Mouse (Mus musculus) lung, adult 2 months (tissue): ENCODE data around the gene Fam117b. TPM values are rescaled to one million over a fixed set of nuclear protein-coding genes. Genes with fewer than 3 reads are reported as not detected.

ENCODE experiments used
- DNase-seq: peaks from one replicate; pipeline ENCODE4 v3.0.0; 2022
- H3K4me1 ChIP-seq: fragments of 200-500 bp; 2 replicates; pipeline ENCODE4 v1.6.1; 2011; ENCODE audit warnings: low read length; ENCODE audit not compliant: control insufficient read depth, insufficient read depth
- H3K4me3 ChIP-seq: fragments of 200-500 bp; replicated peaks from 2 replicates; pipeline ENCODE3; 2011; ENCODE audit warnings: low read depth, mild to moderate bottlenecking, control low read depth, low read length; ENCODE audit errors: extremely low read depth
- CTCF ChIP-seq: fragments of 200-500 bp; IDR thresholded peaks from 2 replicates; pipeline ENCODE4 v1.5.1; 2011; ENCODE audit warnings: mild to moderate bottlenecking, low read length, control low read depth; ENCODE audit not compliant: insufficient read depth
- POLR2A ChIP-seq: fragments of 200-500 bp; IDR thresholded peaks from 2 replicates; pipeline ENCODE4 v1.6.1; 2011; ENCODE audit warnings: low read depth, mild to moderate bottlenecking, control low read depth, low read length, borderline replicate concordance; ENCODE audit errors: extremely low read depth
- WGBS: fragments of 180-500 bp; shearing (Covaris S2); methylation state at CpG from one replicate; pipeline ENCODE4 v1.1.7; 2018; 5-methylcytosine and 5-hydroxymethylcytosine counted together
- polyA plus RNA-seq: library from polyadenylated mRNA; depleted of rRNA; stranded (reverse); fragments of >200 nt; gene quantifications from 2 replicates; pipeline ENCODE4 v1.2.3, GENCODE M21; 2012

Gene Fam117b
- polyA plus RNA-seq, 1 experiment, result 18.8 TPM

DNA sequence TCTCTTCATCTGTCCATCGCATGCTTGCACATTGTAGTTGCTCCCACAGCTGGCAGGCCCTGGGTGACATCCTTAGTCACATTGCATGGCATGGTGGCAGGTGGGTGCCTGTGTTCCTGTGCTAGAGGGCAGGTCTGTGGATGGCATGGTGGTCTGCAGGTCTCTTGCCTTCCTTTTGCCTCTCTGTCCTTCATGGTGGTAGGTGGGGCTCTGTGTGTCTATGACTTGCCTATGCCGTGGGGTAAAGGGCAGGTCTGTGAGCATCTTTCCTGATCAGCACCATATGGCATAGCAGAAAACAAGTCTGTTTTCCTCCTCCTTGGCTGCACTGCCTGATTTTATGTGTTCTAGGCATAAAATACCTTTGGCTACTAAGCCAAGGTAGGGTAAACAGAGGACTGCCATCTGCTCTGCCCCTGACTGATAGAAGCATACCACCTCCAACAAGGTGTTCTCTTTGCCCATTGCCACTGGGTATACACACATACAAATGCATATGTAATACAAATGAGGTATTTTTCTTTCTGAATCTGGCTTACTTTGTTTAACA, 14.4 kb downstream of the Fam117b start:
- no peak overlapping the region for H3K4me3 ChIP-seq
- TF ChIP-seq POLR2A, result no peak
- no peak for TF ChIP-seq CTCF
- peaks cover 18% of the 10 kb centered on the region for H3K4me1 ChIP-seq
- WGBS, result 79% methylated on average over 2 of the region's 2 CpGs
- DNase-seq, result no peak

DNA sequence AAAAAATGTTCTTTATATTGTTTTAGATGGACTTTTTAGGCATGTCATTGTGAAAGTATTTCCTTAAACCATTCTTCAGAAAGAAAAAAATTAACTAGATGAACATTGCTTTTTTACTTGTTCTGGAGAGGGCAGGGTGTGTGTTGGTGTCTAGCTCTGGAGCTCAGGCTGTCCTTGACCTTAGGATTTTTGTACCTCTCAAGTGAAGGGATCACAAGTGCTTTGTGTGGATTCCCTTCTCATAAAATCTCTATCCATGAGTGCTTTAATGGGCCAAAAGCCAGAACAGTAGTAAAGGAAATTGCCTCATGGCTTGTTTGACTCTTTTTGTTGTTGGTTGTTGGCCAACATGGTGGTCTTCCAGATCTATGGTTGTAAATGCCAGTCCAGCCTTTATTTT, 18.1 kb downstream of the Fam117b start:
- Histone ChIP-seq H3K4me3 (no peak overlapping the region), H3K4me1 (peaks cover 8% of the 10 kb centered on the region; the same call in 1 of the 2 replicates)
- TF ChIP-seq POLR2A, result no peak
- no peak for TF ChIP-seq CTCF
- DNase-seq, result no peak

DNA sequence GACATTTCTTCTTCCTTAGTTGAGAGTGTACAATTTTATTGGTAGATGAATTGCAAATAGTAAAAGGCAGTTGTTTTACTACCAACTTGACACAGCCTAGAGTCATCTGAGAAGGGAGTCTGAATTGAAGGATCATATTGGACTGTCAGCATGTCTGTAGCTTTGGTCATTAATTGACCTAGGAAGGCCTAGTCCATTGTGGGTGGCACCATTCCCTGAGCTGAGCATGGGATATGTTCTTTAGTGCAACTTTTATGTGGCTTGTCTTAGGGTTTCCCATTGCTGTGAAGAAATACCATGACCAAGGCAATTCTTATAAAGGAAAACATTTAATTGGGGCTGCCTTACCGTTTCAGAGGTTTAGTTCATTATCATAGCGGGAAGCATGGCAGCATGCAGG, 20.2 kb downstream of the Fam117b start:
- H3K4me1 ChIP-seq, result peaks cover 5% of the 10 kb centered on the region
- H3K4me3 ChIP-seq, result no peak overlapping the region
- TF ChIP-seq CTCF, result no peak
- no peak for TF ChIP-seq POLR2A
- WGBS, result 92% methylated on average over 2 of the region's 2 CpGs
- DNase-seq, result no peak

GRCm38 (mm10) chr1:59941063-59941462, 28.3 kb downstream of the Fam117b start:
- TF ChIP-seq CTCF (no peak), POLR2A (no peak)
- Histone ChIP-seq H3K4me1 (peaks cover 23% of the 10 kb centered on the region), H3K4me3 (no peak overlapping the region)
- no peak for DNase-seq
- 88% methylated on average over 1 of the region's 1 CpGs for WGBS

GRCm38 (mm10) chr1:59942057-59942790, 29.4 kb downstream of the Fam117b start:
- no peak for TF ChIP-seq CTCF
- no peak for TF ChIP-seq POLR2A
- no peak for DNase-seq
- WGBS, result 51% methylated on average over 6 of the region's 6 CpGs
- H3K4me3 ChIP-seq, result no peak overlapping the region
- peaks cover 23% of the 10 kb centered on the region for H3K4me1 ChIP-seq

- Histone ChIP-seq H3K4me3 (no peak overlapping the region), H3K4me1 (peaks cover 23% of the 10 kb centered on the region)
- no peak for DNase-seq
- TF ChIP-seq CTCF (no peak), POLR2A (no peak)
- 25% methylated on average over 5 of the region's 5 CpGs for WGBS
Observed at GRCm38 (mm10) chr1:59943825-59944224, 31.0 kb downstream of the Fam117b start.

GRCm38 (mm10) chr1:59945969-59946368, 33.2 kb downstream of the Fam117b start:
- DNase-seq, result no peak
- peaks cover 23% of the 10 kb centered on the region for H3K4me1 ChIP-seq
- TF ChIP-seq POLR2A (no peak), CTCF (no peak)
- 32% methylated on average over 1 of the region's 1 CpGs for WGBS
- no peak overlapping the region for H3K4me3 ChIP-seq

- DNase-seq, result no peak
- 100% methylated on average over 4 of the region's 4 CpGs for WGBS
- TF ChIP-seq POLR2A (no peak), CTCF (no peak)
- Histone ChIP-seq H3K4me1 (peaks cover 14% of the 10 kb centered on the region), H3K4me3 (no peak overlapping the region)
Observed at GRCm38 (mm10) chr1:59947509-59947908, 34.7 kb downstream of the Fam117b start.

GRCm38 (mm10) chr1:59957206-59957605, 44.4 kb downstream of the Fam117b start:
- Histone ChIP-seq H3K4me1 (no peaks in the 10 kb centered on the region), H3K4me3 (no peak overlapping the region)
- TF ChIP-seq POLR2A (no peak), CTCF (no peak)
- 80% methylated on average over 3 of the region's 3 CpGs for WGBS
- no peak for DNase-seq

DNA sequence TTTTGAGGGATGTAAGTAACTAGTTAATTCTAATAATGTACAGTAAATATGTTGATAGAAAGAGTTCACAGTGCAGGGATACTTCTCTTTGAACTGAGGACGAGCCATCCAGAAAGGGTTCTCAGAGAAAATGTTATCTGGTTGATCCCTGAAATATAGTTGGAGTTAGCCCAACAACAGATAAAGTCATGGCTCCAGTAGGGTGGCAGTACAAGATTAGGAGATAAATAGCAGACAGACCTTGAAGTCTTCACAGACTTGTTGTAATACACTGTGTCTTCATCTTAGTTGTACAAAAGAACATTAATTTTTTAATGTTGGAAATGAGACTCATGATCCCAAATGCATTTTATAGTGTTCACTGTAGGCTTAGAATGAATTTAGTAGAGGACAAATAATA, 47.1 kb downstream of the Fam117b start:
- WGBS, result 69% methylated on average over 1 of the region's 1 CpGs
- no peaks in the 10 kb centered on the region for H3K4me1 ChIP-seq
- H3K4me3 ChIP-seq, result no peak overlapping the region
- DNase-seq, result no peak
- TF ChIP-seq CTCF, result no peak
- no peak for TF ChIP-seq POLR2A
